Mouse (Mus musculus) hindbrain, embryonic 10.5 days (tissue): ENCODE measurements around the gene Ankrd44. TPM values are rescaled to one million over a fixed set of nuclear protein-coding genes. Genes with fewer than 3 reads are reported as not detected.

ENCODE experiments used
- DNase-seq: peaks from one replicate; pipeline ENCODE4 v3.0.0-alpha.2; 2017; ENCODE audit warnings: low spot score
- H3K27ac ChIP-seq: fragments of 300-500 bp; sonication (generic); 2 replicates; pipeline ENCODE4 v1.5.1; 2016; ENCODE audit warnings: mild to moderate bottlenecking, moderate library complexity
- H3K27me3 ChIP-seq: fragments of 300-500 bp; sonication (generic); 2 replicates; pipeline ENCODE4 v1.6.1; 2016; ENCODE audit warnings: mild to moderate bottlenecking; ENCODE audit not compliant: poor library complexity, insufficient read depth, severe bottlenecking
- H3K36me3 ChIP-seq: fragments of 300-500 bp; sonication (generic); 2 replicates; pipeline ENCODE4 v1.6.1; 2016; ENCODE audit warnings: mild to moderate bottlenecking, moderate library complexity
- H3K4me1 ChIP-seq: fragments of 300-500 bp; sonication (generic); replicated peaks from 2 replicates; pipeline ENCODE4 v1.6.1; 2016; ENCODE audit warnings: mild to moderate bottlenecking
- H3K4me3 ChIP-seq: fragments of 300-500 bp; sonication (generic); 2 replicates; pipeline ENCODE4 v1.5.1; 2016; ENCODE audit warnings: mild to moderate bottlenecking, moderate library complexity
- H3K9me3 ChIP-seq: fragments of 300-500 bp; sonication (generic); 2 replicates; pipeline ENCODE4 v1.6.1; 2016; ENCODE audit warnings: mild to moderate bottlenecking, moderate library complexity
- WGBS: fragments of 180-500 bp; shearing (Covaris S2); methylation state at CpG from one replicate; pipeline ENCODE4 v1.1.7; 2016; 5-methylcytosine and 5-hydroxymethylcytosine counted together
- polyA plus RNA-seq: library from polyadenylated mRNA; unstranded; fragments of >200 nt; fragmentation: Nextera tagmentation; extraction: Ambion mirVana; gene quantifications from 2 replicates; pipeline ENCODE4 v1.2.1, GENCODE M21; 2016

Ankrd44 gene
- polyA plus RNA-seq, 1 experiment from 2014 or later, result 11.9 TPM

- Histone ChIP-seq H3K27ac (no peak overlapping the region), H3K4me3 (no peak overlapping the region), H3K9me3 (no peaks in the 10 kb centered on the region), H3K36me3 (no peaks in the 10 kb centered on the region), H3K27me3 (no peaks in the 10 kb centered on the region), H3K4me1 (peaks cover 6% of the 10 kb centered on the region; the same call in 1 of the 2 replicates)
- DNase-seq, result no peak
- WGBS, result 87% methylated on average over 5 of the region's 5 CpGs
These were observed 7.5 kb upstream of the Ankrd44 start for GRCm38 (mm10) chr1:54933646-54934045.

GRCm38 (mm10) chr1:54932456-54933115 lies 6.4 kb upstream of the Ankrd44 start:
- Histone ChIP-seq H3K4me1 (peaks cover 6% of the 10 kb centered on the region; the same call in 1 of the 2 replicates), H3K36me3 (no peaks in the 10 kb centered on the region), H3K27me3 (peaks cover 5% of the 10 kb centered on the region; the same call in 1 of the 2 replicates), H3K9me3 (no peaks in the 10 kb centered on the region), H3K4me3 (no peak overlapping the region), H3K27ac (no peak overlapping the region)
- DNase-seq, result no peak
- WGBS, result 89% methylated on average over 1 of the region's 1 CpGs

- H3K27ac ChIP-seq, result no peak overlapping the region
- H3K4me1 ChIP-seq, result peaks cover 13% of the 10 kb centered on the region; the same call in 1 of the 2 replicates
- no peak overlapping the region for H3K4me3 ChIP-seq
- H3K27me3 ChIP-seq, result peaks cover 9% of the 10 kb centered on the region; the same call in 1 of the 2 replicates
- H3K9me3 ChIP-seq, result no peaks in the 10 kb centered on the region
- WGBS, result 83% methylated on average over 5 of the region's 5 CpGs
- H3K36me3 ChIP-seq, result no peaks in the 10 kb centered on the region
- no peak for DNase-seq
These were observed 5.0 kb upstream of the Ankrd44 start for GRCm38 (mm10) chr1:54931231-54931630.

- DNase-seq, result no peak
These were observed 4.5 kb upstream of the Ankrd44 start for GRCm38 (mm10) chr1:54930670-54931200.

GRCm38 (mm10) chr1:54925451-54925934 lies 694 bp downstream of the Ankrd44 start:
- peak overlapping the region; percentile 92 for H3K27ac ChIP-seq
- peaks cover 26% of the 10 kb centered on the region for H3K27me3 ChIP-seq
- DNase-seq, result peak; percentile 66
- peaks cover 18% of the 10 kb centered on the region for H3K4me1 ChIP-seq
- no peaks in the 10 kb centered on the region for H3K36me3 ChIP-seq
- peak overlapping the region; percentile 85 for H3K4me3 ChIP-seq
- under 1% methylated on average over 30 of the region's 30 CpGs for WGBS
- H3K9me3 ChIP-seq, result no peaks in the 10 kb centered on the region

More at GRCm38 (mm10) chr1:54930670-54931200, 4.5 kb upstream of the Ankrd44 start:
- WGBS, result 67% methylated on average over 8 of the region's 8 CpGs
- Histone ChIP-seq H3K27me3 (peaks cover 9% of the 10 kb centered on the region; the same call in 1 of the 2 replicates), H3K9me3 (no peaks in the 10 kb centered on the region), H3K36me3 (no peaks in the 10 kb centered on the region), H3K4me1 (peaks cover 13% of the 10 kb centered on the region; the same call in 1 of the 2 replicates), H3K27ac (no peak overlapping the region), H3K4me3 (no peak overlapping the region)

- peaks cover 17% of the 10 kb centered on the region for H3K4me1 ChIP-seq
- H3K9me3 ChIP-seq, result no peaks in the 10 kb centered on the region
- 69% methylated on average over 7 of the region's 7 CpGs for WGBS
- H3K27ac ChIP-seq, result no peak overlapping the region
- H3K27me3 ChIP-seq, result peaks cover 26% of the 10 kb centered on the region
- H3K4me3 ChIP-seq, result peak overlapping the region; percentile 85
- H3K36me3 ChIP-seq, result no peaks in the 10 kb centered on the region
- no peak for DNase-seq
These were observed 1.4 kb downstream of the Ankrd44 start for GRCm38 (mm10) chr1:54924760-54925159.

- no peak overlapping the region for H3K27ac ChIP-seq
- H3K4me3 ChIP-seq, result no peak overlapping the region
- peaks cover 17% of the 10 kb centered on the region for H3K4me1 ChIP-seq
- 87% methylated on average over 4 of the region's 4 CpGs for WGBS
- no peak for DNase-seq
- H3K9me3 ChIP-seq, result no peaks in the 10 kb centered on the region
- H3K36me3 ChIP-seq, result no peaks in the 10 kb centered on the region
- peaks cover 26% of the 10 kb centered on the region for H3K27me3 ChIP-seq
These were observed 1.9 kb downstream of the Ankrd44 start for GRCm38 (mm10) chr1:54924309-54924685.

- DNase-seq, result no peak
- WGBS, result 85% methylated on average over 6 of the region's 6 CpGs
- Histone ChIP-seq H3K27ac (no peak overlapping the region), H3K27me3 (peaks cover 26% of the 10 kb centered on the region), H3K4me3 (no peak overlapping the region), H3K9me3 (no peaks in the 10 kb centered on the region), H3K36me3 (no peaks in the 10 kb centered on the region), H3K4me1 (peaks cover 17% of the 10 kb centered on the region)
These were observed 2.5 kb downstream of the Ankrd44 start for GRCm38 (mm10) chr1:54923366-54924308.

GRCm38 (mm10) chr1:54922707-54923106 lies 3.5 kb downstream of the Ankrd44 start:
- H3K36me3 ChIP-seq, result no peaks in the 10 kb centered on the region
- H3K4me3 ChIP-seq, result no peak overlapping the region
- peaks cover 21% of the 10 kb centered on the region for H3K27me3 ChIP-seq
- DNase-seq, result no peak
- WGBS, result 91% methylated on average over 8 of the region's 8 CpGs
- H3K27ac ChIP-seq, result no peak overlapping the region
- peaks cover 17% of the 10 kb centered on the region for H3K4me1 ChIP-seq
- no peaks in the 10 kb centered on the region for H3K9me3 ChIP-seq

- no peaks in the 10 kb centered on the region for H3K9me3 ChIP-seq
- H3K27me3 ChIP-seq, result peaks cover 17% of the 10 kb centered on the region
- no peak overlapping the region for H3K4me3 ChIP-seq
- DNase-seq, result no peak
- peaks cover 17% of the 10 kb centered on the region for H3K4me1 ChIP-seq
- no peaks in the 10 kb centered on the region for H3K36me3 ChIP-seq
- 87% methylated on average over 12 of the region's 12 CpGs for WGBS
- no peak overlapping the region for H3K27ac ChIP-seq
These were observed 4.1 kb downstream of the Ankrd44 start for GRCm38 (mm10) chr1:54922025-54922574.

GRCm38 (mm10) chr1:54920132-54920531 lies 6.1 kb downstream of the Ankrd44 start:
- H3K4me1 ChIP-seq, result peaks cover 7% of the 10 kb centered on the region
- H3K36me3 ChIP-seq, result no peaks in the 10 kb centered on the region
- no peaks in the 10 kb centered on the region for H3K9me3 ChIP-seq
- no peak overlapping the region for H3K27ac ChIP-seq
- WGBS, result 91% methylated on average over 4 of the region's 4 CpGs
- no peak for DNase-seq
- H3K4me3 ChIP-seq, result no peak overlapping the region
- H3K27me3 ChIP-seq, result peaks cover 16% of the 10 kb centered on the region

- H3K27ac ChIP-seq, result no peak overlapping the region
- 76% methylated on average over 4 of the region's 4 CpGs for WGBS
- DNase-seq, result no peak
These were observed 9.7 kb downstream of the Ankrd44 start for GRCm38 (mm10) chr1:54916456-54916855.

More at GRCm38 (mm10) chr1:54916456-54916855, 9.7 kb downstream of the Ankrd44 start:
- H3K36me3 ChIP-seq, result no peaks in the 10 kb centered on the region
- H3K27me3 ChIP-seq, result no peaks in the 10 kb centered on the region
- H3K4me3 ChIP-seq, result no peak overlapping the region
- peaks cover 11% of the 10 kb centered on the region; the same call in 1 of the 2 replicates for H3K4me1 ChIP-seq
- H3K9me3 ChIP-seq, result no peaks in the 10 kb centered on the region
